Comparison of ENCODE assay signal across 8 mouse cellular contexts in the genomic region with DNA sequence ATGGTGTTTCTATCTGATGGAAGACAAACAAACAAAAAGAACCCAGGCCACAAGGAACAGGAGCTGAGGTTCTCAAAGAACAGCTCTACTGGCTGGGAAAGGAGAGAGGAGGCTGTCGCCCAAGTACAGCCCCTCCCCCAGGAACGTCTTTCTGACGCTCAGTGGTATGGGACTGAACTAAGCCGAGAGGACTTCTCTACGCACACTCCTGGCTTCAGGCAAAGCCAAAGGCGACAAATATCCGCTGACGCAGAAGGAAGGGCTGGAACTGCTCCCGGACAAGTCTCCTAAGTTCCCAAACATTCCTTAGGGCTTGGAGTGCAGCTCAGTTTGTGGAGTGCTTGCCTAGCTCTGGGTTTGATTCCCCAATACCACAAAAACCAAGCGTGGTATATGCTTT. TPM values are rescaled to one million over a fixed set of nuclear protein-coding genes. Genes with fewer than 3 reads are reported as not detected.
A peak's percentile ranks its signal among the peaks of the same experiment; 100 is the strongest.
DNase-seq lines count a peak whose midpoint lies in the region; ATAC-seq and TF ChIP-seq lines count a peak whose summit lies in the region.

No protein-coding gene starts in this region.

- no peaks in the 10 kb centered on the region for H3K4me1 ChIP-seq in midbrain, embryonic 14.5 days (ENCODE audit: control insufficient read depth, insufficient read depth, low read length)
- 0 out of 2 replicates have a peak, but pooled peaks cover 6% of the 10 kb centered on the region for H3K4me1 ChIP-seq in midbrain, embryonic 10.5 days
- H3K4me1 ChIP-seq in cortical plate, adult 2 months (ENCODE audit: control insufficient read depth, insufficient read depth, low read length) = no peaks in the 10 kb centered on the region
- H3K4me1 ChIP-seq in kidney, embryonic 15.5 days = peaks cover 36% of the 10 kb centered on the region
- peaks cover 18% of the 10 kb centered on the region for H3K4me1 ChIP-seq in lung, embryonic 16.5 days (replicated peaks; ENCODE audit: control insufficient read depth, insufficient read depth, low read length)
- peaks cover 10% of the 10 kb centered on the region for H3K4me1 ChIP-seq in stomach, postnatal 0 days (replicated peaks; ENCODE audit: control insufficient read depth, insufficient read depth)

- DNase-seq in midbrain, embryonic 14.5 days = peak; percentile 37
- DNase-seq in midbrain, embryonic 10.5 days (ENCODE audit: low spot score) = no peak
- DNase-seq in heart, adult 8-10 months (ENCODE audit: low spot score) = peak; percentile 96
- DNase-seq in stomach, postnatal 0 days (ENCODE audit: low spot score) = peak; percentile 69

- no peaks in the 10 kb centered on the region for H3K36me3 ChIP-seq in midbrain, embryonic 14.5 days (ENCODE audit: control insufficient read depth, insufficient read depth, low read length)
- H3K36me3 ChIP-seq in midbrain, embryonic 10.5 days = no peaks in the 10 kb centered on the region
- H3K36me3 ChIP-seq in kidney, embryonic 15.5 days = peaks cover 32% of the 10 kb centered on the region
- H3K36me3 ChIP-seq in lung, embryonic 16.5 days (ENCODE audit: control insufficient read depth, insufficient read depth, low read length) = no peaks in the 10 kb centered on the region; the same call in 1 of the 2 replicates
- H3K36me3 ChIP-seq in stomach, postnatal 0 days (ENCODE audit: control insufficient read depth, insufficient read depth, low read length) = peaks cover 8% of the 10 kb centered on the region; the same call in 1 of the 2 replicates

- peak; percentile 61; the same call in 1 of the 2 replicates for ATAC-seq in midbrain, embryonic 14.5 days (ENCODE audit: low FRiP score, low TSS enrichment)
- peak; percentile 74 for ATAC-seq in kidney, embryonic 15.5 days (replicated peaks; ENCODE audit: low FRiP score)
- peak; percentile 97 for ATAC-seq in lung, embryonic 16.5 days (ENCODE audit: low read depth)
- peak; percentile 84 for ATAC-seq in stomach, postnatal 0 days (ENCODE audit: low FRiP score, low TSS enrichment)
- no peak for ATAC-seq in monocyte, adult 5-6 weeks (replicated peaks; ENCODE audit: insufficient number of reproducible peaks, low FRiP score, low TSS enrichment, poor library complexity, severe bottlenecking)

- no peak for TF ChIP-seq CTCF in cortical plate, adult 2 months (IDR thresholded peaks at IDR 0.05; ENCODE audit: extremely low read depth, insufficient read depth, low read length)
- no peak for TF ChIP-seq CTCF in stomach, postnatal 0 days (IDR thresholded peaks at IDR 0.05; ENCODE audit: low read depth)

- WGBS in midbrain, embryonic 14.5 days = 44% methylated on average over 10 of the region's 10 CpGs
- WGBS in midbrain, embryonic 10.5 days = 42% methylated on average over 10 of the region's 10 CpGs
- WGBS in kidney, embryonic 15.5 days = 16% methylated on average over 10 of the region's 10 CpGs
- WGBS in lung, embryonic 16.5 days = 4% methylated on average over 10 of the region's 10 CpGs
- 7% methylated on average over 10 of the region's 10 CpGs for WGBS in stomach, postnatal 0 days

- no peak overlapping the region for H3K4me2 ChIP-seq in midbrain, embryonic 14.5 days (ENCODE audit: low read length)
- no peak overlapping the region; the same call in 1 of the 2 replicates for H3K4me2 ChIP-seq in kidney, embryonic 15.5 days
- 0 out of 2 replicates have a peak overlapping the region, but pooled peaks have one; percentile 18 for H3K4me2 ChIP-seq in lung, embryonic 16.5 days (ENCODE audit: low read depth, low read length)
- H3K4me2 ChIP-seq in stomach, postnatal 0 days (replicated peaks; ENCODE audit: low read depth) = peak overlapping the region; percentile 6; the same call in 1 of the 2 replicates

- no peak overlapping the region for H3K4me3 ChIP-seq in midbrain, embryonic 14.5 days (replicated peaks; ENCODE audit: low read depth, low read length)
- H3K4me3 ChIP-seq in midbrain, embryonic 10.5 days = no peak overlapping the region
- H3K4me3 ChIP-seq in cortical plate, adult 2 months (ENCODE audit: insufficient read depth, low read length) = no peak overlapping the region
- H3K4me3 ChIP-seq in kidney, embryonic 15.5 days (replicated peaks) = no peak overlapping the region
- no peak overlapping the region for H3K4me3 ChIP-seq in lung, embryonic 16.5 days (ENCODE audit: low read length)
- no peak overlapping the region for H3K4me3 ChIP-seq in stomach, postnatal 0 days (ENCODE audit: low read depth, low read length)

- H3K9ac ChIP-seq in midbrain, embryonic 14.5 days (replicated peaks; ENCODE audit: low read length) = no peak overlapping the region
- no peak overlapping the region for H3K9ac ChIP-seq in kidney, embryonic 15.5 days
- H3K9ac ChIP-seq in lung, embryonic 16.5 days (ENCODE audit: low read length) = peak overlapping the region; percentile 27; the same call in 1 of the 2 replicates
- H3K9ac ChIP-seq in stomach, postnatal 0 days (ENCODE audit: low read length) = no peak overlapping the region

- no peaks in the 10 kb centered on the region for H3K27me3 ChIP-seq in midbrain, embryonic 14.5 days (ENCODE audit: control insufficient read depth, insufficient read depth, low read length)
- H3K27me3 ChIP-seq in midbrain, embryonic 10.5 days (ENCODE audit: low read depth, poor library complexity, severe bottlenecking) = no peaks in the 10 kb centered on the region
- H3K27me3 ChIP-seq in kidney, embryonic 15.5 days = no peaks in the 10 kb centered on the region
- no peaks in the 10 kb centered on the region for H3K27me3 ChIP-seq in lung, embryonic 16.5 days (ENCODE audit: control insufficient read depth, insufficient read depth, low read depth, low read length)
- H3K27me3 ChIP-seq in stomach, postnatal 0 days (ENCODE audit: control insufficient read depth, insufficient read depth, low read length) = no peaks in the 10 kb centered on the region

- 0 out of 2 replicates have a peak overlapping the region, but pooled peaks have one; percentile 10 for H3K27ac ChIP-seq in midbrain, embryonic 14.5 days (replicated peaks; ENCODE audit: low read depth, low read length)
- H3K27ac ChIP-seq in midbrain, embryonic 10.5 days (replicated peaks) = no peak overlapping the region
- H3K27ac ChIP-seq in cortical plate, adult 2 months (ENCODE audit: insufficient read depth, low read length) = peak overlapping the region; percentile 72
- peak overlapping the region; percentile 87 for H3K27ac ChIP-seq in kidney, embryonic 15.5 days
- peak overlapping the region; percentile 89 for H3K27ac ChIP-seq in lung, embryonic 16.5 days (ENCODE audit: low read length)
- H3K27ac ChIP-seq in stomach, postnatal 0 days (replicated peaks) = peak overlapping the region; percentile 93

- no peaks in the 10 kb centered on the region for H3K9me3 ChIP-seq in midbrain, embryonic 14.5 days (ENCODE audit: control insufficient read depth, low read length)
- 0 out of 2 replicates have a peak, but pooled peaks cover 3% of the 10 kb centered on the region for H3K9me3 ChIP-seq in midbrain, embryonic 10.5 days (replicated peaks)
- H3K9me3 ChIP-seq in kidney, embryonic 15.5 days (replicated peaks) = no peaks in the 10 kb centered on the region
- no peaks in the 10 kb centered on the region for H3K9me3 ChIP-seq in lung, embryonic 16.5 days (ENCODE audit: control insufficient read depth, low read length)
- H3K9me3 ChIP-seq in stomach, postnatal 0 days (ENCODE audit: control insufficient read depth, low read length) = no peaks in the 10 kb centered on the region

- TF ChIP-seq EP300 in stomach, postnatal 0 days (optimal IDR thresholded peaks at IDR 0.05) = no peak

- TF ChIP-seq POLR2A in cortical plate, adult 2 months (IDR thresholded peaks at IDR 0.05; ENCODE audit: extremely low read depth, insufficient read depth, low read length) = no peak

RNA-seq across cellular contexts. Expression of gene Dhrs3, which starts 37.7 kb away (rescaled TPM):
- 47.1 and 51.6 TPM in 2 replicates for polyA plus RNA-seq in midbrain, embryonic 14.5 days (2014; fragmentation: Nextera tagmentation; extraction: Ambion mirVana)
- polyA plus RNA-seq in midbrain, embryonic 10.5 days (2016; fragmentation: Nextera tagmentation; extraction: Ambion mirVana) = 7.0 and 8.6 TPM in 2 replicates
- polyA plus RNA-seq in cortical plate, adult 2 months (2012; rRNA removed) = 28.3 and 28.7 TPM in 2 replicates
- 100 to 1,000 TPM in 3 of 4 experiments, 10 to 100 TPM in 1; 98.8 to 151 (median 131) TPM for total RNA-seq in heart, adult 8-10 months (2022)
- polyA plus RNA-seq in kidney, embryonic 15.5 days (2015; fragmentation: Nextera tagmentation; extraction: Ambion mirVana) = 207 TPM in 2 replicates
- polyA plus RNA-seq in lung, embryonic 16.5 days (2015; fragmentation: Nextera tagmentation; extraction: Ambion mirVana) = 67.6 and 77.3 TPM in 2 replicates
- 103 and 106 TPM in 2 replicates for polyA plus RNA-seq in stomach, postnatal 0 days (2015; fragmentation: Nextera tagmentation; extraction: Ambion mirVana)
- total RNA-seq in monocyte, adult 5-6 weeks (2017) = 42.6 to 50.4 TPM (median 43.0 TPM) in 3 replicates

Comparison
In these comparisons a context has a peak if more than half of its experiments do, and no peak if none do; other contexts are left out.
1. H3K4me2 ChIP-seq: peak in lung, embryonic 16.5 days (single experiment) and stomach, postnatal 0 days (single experiment); none in midbrain, embryonic 14.5 days (single experiment) and kidney, embryonic 15.5 days (single experiment).